Mouse (Mus musculus): ENCODE data around the gene Gal3st2.
"Not testable (repeated sequence)": the region's sequence is repeated elsewhere in the genome, so short reads cannot be mapped to it uniquely, and the experiment has no call there.

DNA sequence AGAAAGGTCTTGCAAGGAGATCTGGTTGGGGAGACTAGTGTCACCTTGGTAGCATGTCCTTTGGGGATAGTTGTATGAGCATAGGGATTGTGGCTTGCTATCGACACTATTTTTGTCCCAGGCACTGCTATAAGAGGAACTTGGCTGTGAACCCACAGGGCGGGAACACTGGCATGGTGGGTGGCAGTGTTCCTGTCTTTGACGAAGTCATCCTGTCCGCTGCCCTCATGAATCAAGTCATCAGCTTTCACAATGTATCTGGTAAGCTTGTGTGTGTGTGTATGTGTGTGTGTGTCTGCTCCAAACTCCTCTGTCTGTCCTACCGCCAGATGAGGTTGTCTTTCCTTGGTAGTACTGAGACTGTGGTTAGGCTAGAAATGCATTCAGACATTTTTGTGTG lies 45.6 kb downstream of the Gal3st2 start:
- TF ChIP-seq GATA1 (IDR thresholded peaks at IDR 0.05; ENCODE audit: borderline replicate concordance, low read length); FLI1 (IDR thresholded peaks at IDR 0.05; ENCODE audit: low read length): not testable (repeated sequence)
